Mouse (Mus musculus): ENCODE data around the gene Nsmce3. TPM values are rescaled to one million over a fixed set of nuclear protein-coding genes. Genes with fewer than 3 reads are reported as not detected.

Gene Nsmce3
- total RNA-seq, 2 experiments from 2014 or later, result 2.1 to 2.4 TPM

- no peak for DNase-seq
These were observed 9.8 kb downstream of the Nsmce3 start for GRCm38 (mm10) chr7:64862978-64863377.

- no peak for DNase-seq
These were observed 16.2 kb downstream of the Nsmce3 start for GRCm38 (mm10) chr7:64856526-64857082.

GRCm38 (mm10) chr7:64855976-64856375, 16.8 kb downstream of the Nsmce3 start:
- DNase-seq, result no peak

GRCm38 (mm10) chr7:64855389-64855927, 17.3 kb downstream of the Nsmce3 start:
- DNase-seq, result no peak

- DNase-seq, result no peak
These were observed 22.0 kb downstream of the Nsmce3 start for GRCm38 (mm10) chr7:64850791-64851190.

- no peak for DNase-seq
These were observed 25.4 kb downstream of the Nsmce3 start for GRCm38 (mm10) chr7:64847366-64847899.

GRCm38 (mm10) chr7:64846061-64846460, 26.7 kb downstream of the Nsmce3 start:
- no peak for DNase-seq

- DNase-seq, result no peak
These were observed 31.7 kb downstream of the Nsmce3 start for GRCm38 (mm10) chr7:64840946-64841659.

GRCm38 (mm10) chr7:64840576-64840895, 32.3 kb downstream of the Nsmce3 start:
- DNase-seq, result no peak

- DNase-seq, result peak; percentile 42
These were observed 32.8 kb downstream of the Nsmce3 start for GRCm38 (mm10) chr7:64839801-64840575.

GRCm38 (mm10) chr7:64839281-64839680, 33.5 kb downstream of the Nsmce3 start:
- DNase-seq, result no peak

- no peak for DNase-seq
These were observed 42.4 kb downstream of the Nsmce3 start for GRCm38 (mm10) chr7:64830214-64830995.

GRCm38 (mm10) chr7:64821081-64821480, 51.7 kb downstream of the Nsmce3 start:
- no peak for DNase-seq

GRCm38 (mm10) chr7:64819683-64820082, 53.1 kb downstream of the Nsmce3 start:
- no peak for DNase-seq

Data from gastrocnemius, postnatal 25 days (tissue).